Mouse (Mus musculus) heart, adult 2 months (tissue): ENCODE data around the gene Lrig3. TPM values are rescaled to one million over a fixed set of nuclear protein-coding genes. Genes with fewer than 3 reads are reported as not detected.

Experiments
- DNase-seq, 2 experiments: peaks; one replicate each; pipeline ENCODE4 v3.0.0; 2021
- H3K27ac ChIP-seq: fragments of 200-600 bp; 2 replicates; pipeline ENCODE4 v1.8.1; 2022
- H3K27me3 ChIP-seq: fragments of 200-500 bp; 2 replicates; pipeline ENCODE4 v1.6.1; 2012; ENCODE audit warnings: mild to moderate bottlenecking, low read length, inconsistent platforms, mixed read lengths; ENCODE audit not compliant: control insufficient read depth, insufficient read depth
- H3K36me3 ChIP-seq: fragments of 200-500 bp; 2 replicates; pipeline ENCODE4 v1.6.1; 2012; ENCODE audit warnings: low read length, inconsistent platforms; ENCODE audit not compliant: control insufficient read depth, insufficient read depth
- H3K4me1 ChIP-seq: fragments of 200-500 bp; 2 replicates; pipeline ENCODE4 v1.6.1; 2011; ENCODE audit warnings: low read length; ENCODE audit not compliant: control insufficient read depth, insufficient read depth
- H3K4me3 ChIP-seq: fragments of 200-600 bp; 2 replicates; pipeline ENCODE4 v1.8.1; 2022
- H3K79me2 ChIP-seq: fragments of 200-500 bp; replicated peaks from 2 replicates; pipeline ENCODE4 v1.6.1; 2012; ENCODE audit warnings: mild to moderate bottlenecking, inconsistent platforms, low read length, moderate library complexity, mixed read lengths; ENCODE audit not compliant: control insufficient read depth, insufficient read depth
- H3K9ac ChIP-seq: fragments of 200-500 bp; 2 replicates; pipeline ENCODE4 v1.6.1; 2012; ENCODE audit warnings: low read depth, mild to moderate bottlenecking, control low read depth, inconsistent platforms, low read length, mixed read lengths
- CTCF ChIP-seq: fragments of 200-600 bp; IDR thresholded peaks from 2 replicates; pipeline ENCODE4 v1.8.1; 2022; ENCODE audit warnings: antibody characterized with exemption, mild to moderate bottlenecking, moderate library complexity
- EP300 ChIP-seq: fragments of 200-500 bp; IDR thresholded peaks from 2 replicates; pipeline ENCODE4 v1.6.1; 2011; ENCODE audit warnings: low read depth, low read length, control low read depth; ENCODE audit not compliant: insufficient read depth
- POLR2A ChIP-seq: fragments of 200-500 bp; IDR thresholded peaks from 2 replicates; pipeline ENCODE4 v1.6.1; 2011; ENCODE audit warnings: mild to moderate bottlenecking, low read depth, low read length, control low read depth; ENCODE audit not compliant: insufficient read depth
- WGBS: fragments of 180-500 bp; shearing (Covaris S2); methylation state at CpG from one replicate; pipeline ENCODE4 v1.1.7; 2018; 5-methylcytosine and 5-hydroxymethylcytosine counted together
- intact Hi-C: fragments of 180-260 bp; cut with DNase I; formaldehyde crosslinking; loops from one replicate; pipeline ENCODE4 v1.15.1; 2025
- polyA plus RNA-seq: library from polyadenylated mRNA; depleted of rRNA; stranded (reverse); fragments of >200 nt; gene quantifications from 2 replicates; pipeline ENCODE4 v1.2.3, GENCODE M21; 2012
- total RNA-seq, 2 experiments: library from RNA; stranded (reverse); gene quantifications; 2 replicates each; pipeline ENCODE4 v1.2.3; 2021

Lrig3 gene
- total and polyA plus RNA-seq, 3 experiments, result 1.3 to 2.2 (median 1.4) TPM

GRCm38 (mm10) chr10:125990394-125990793 lies 24.4 kb downstream of the Lrig3 start:
- Histone ChIP-seq H3K36me3 (no peaks in the 10 kb centered on the region), H3K4me3 (no peak overlapping the region), H3K27me3 (no peaks in the 10 kb centered on the region), H3K9ac (no peak overlapping the region), H3K27ac (no peak overlapping the region), H3K79me2 (no peaks in the 10 kb centered on the region), H3K4me1 (peaks cover 1% of the 10 kb centered on the region; the same call in 1 of the 2 replicates)
- intact Hi-C loops, result loop anchor here (10.0 kb wide), 1 partner anchor 266 kb away; no protein-coding TSS in a partner anchor
- TF ChIP-seq EP300, result no peak
- no peak for TF ChIP-seq CTCF
- no peak for TF ChIP-seq POLR2A
- no peak for DNase-seq
- whole genome bisulfite sequencing, result 74% methylated on average over 5 of the region's 5 CpGs

- Histone ChIP-seq H3K4me1 (peaks cover 1% of the 10 kb centered on the region; the same call in 1 of the 2 replicates), H3K79me2 (no peaks in the 10 kb centered on the region), H3K4me3 (no peak overlapping the region), H3K36me3 (no peaks in the 10 kb centered on the region), H3K27ac (no peak overlapping the region), H3K27me3 (no peaks in the 10 kb centered on the region), H3K9ac (no peak overlapping the region)
- intact Hi-C loops, result loop anchor here (10.0 kb wide), 1 partner anchor 267 kb away; no protein-coding TSS in a partner anchor
- WGBS, result 91% methylated on average over 7 of the region's 7 CpGs
- TF ChIP-seq POLR2A, result no peak
- TF ChIP-seq EP300, result no peak
- TF ChIP-seq CTCF, result no peak
- no peak for DNase-seq
Observed at GRCm38 (mm10) chr10:125991819-125992218, 25.9 kb downstream of the Lrig3 start.

- no peaks in the 10 kb centered on the region for H3K27me3 ChIP-seq
- no peak for DNase-seq
- no peaks in the 10 kb centered on the region for H3K36me3 ChIP-seq
- no peak overlapping the region for H3K9ac ChIP-seq
- H3K27ac ChIP-seq, result no peak overlapping the region
- intact Hi-C loops, result loop anchor here (5.0 to 10.0 kb wide), 2 partner anchors 208 to 270 kb away; no protein-coding TSS in a partner anchor
- peaks cover 1% of the 10 kb centered on the region; the same call in 1 of the 2 replicates for H3K4me1 ChIP-seq
- 54% methylated on average over 1 of the region's 1 CpGs for WGBS
- H3K4me3 ChIP-seq, result no peak overlapping the region
- no peak for TF ChIP-seq POLR2A
- peak; percentile 73 for TF ChIP-seq CTCF
- H3K79me2 ChIP-seq, result no peaks in the 10 kb centered on the region
Observed at GRCm38 (mm10) chr10:125994855-125995254, 28.9 kb downstream of the Lrig3 start.

GRCm38 (mm10) chr10:125995701-125996100 lies 29.7 kb downstream of the Lrig3 start:
- intact Hi-C loops, result loop anchor here (5.0 to 10.0 kb wide), 2 partner anchors 208 to 271 kb away; no protein-coding TSS in a partner anchor
- Histone ChIP-seq H3K79me2 (no peaks in the 10 kb centered on the region), H3K27ac (no peak overlapping the region), H3K4me1 (peaks cover 1% of the 10 kb centered on the region; the same call in 1 of the 2 replicates), H3K27me3 (no peaks in the 10 kb centered on the region), H3K4me3 (no peak overlapping the region), H3K9ac (no peak overlapping the region), H3K36me3 (no peaks in the 10 kb centered on the region)
- no peak for TF ChIP-seq POLR2A
- no peak for TF ChIP-seq EP300
- no peak for TF ChIP-seq CTCF
- DNase-seq, result no peak
- WGBS, result 93% methylated on average over 6 of the region's 6 CpGs

- Histone ChIP-seq H3K9ac (no peak overlapping the region), H3K79me2 (no peaks in the 10 kb centered on the region), H3K36me3 (no peaks in the 10 kb centered on the region), H3K4me1 (peaks cover 1% of the 10 kb centered on the region; the same call in 1 of the 2 replicates), H3K27me3 (no peaks in the 10 kb centered on the region), H3K27ac (no peak overlapping the region), H3K4me3 (no peak overlapping the region)
- DNase-seq, result no peak
- 71% methylated on average over 9 of the region's 9 CpGs for WGBS
- intact Hi-C loops, result loop anchor here (5.0 to 10.0 kb wide), 2 partner anchors 210 to 272 kb away; no protein-coding TSS in a partner anchor
- TF ChIP-seq POLR2A, result no peak
- TF ChIP-seq CTCF, result no peak
- no peak for TF ChIP-seq EP300
Observed at GRCm38 (mm10) chr10:125996989-125997388, 31.0 kb downstream of the Lrig3 start.

GRCm38 (mm10) chr10:125999561-125999960 lies 33.6 kb downstream of the Lrig3 start:
- Histone ChIP-seq H3K9ac (no peak overlapping the region), H3K27me3 (no peaks in the 10 kb centered on the region), H3K27ac (no peak overlapping the region), H3K4me3 (no peak overlapping the region), H3K4me1 (peaks cover 1% of the 10 kb centered on the region; the same call in 1 of the 2 replicates), H3K79me2 (no peaks in the 10 kb centered on the region), H3K36me3 (no peaks in the 10 kb centered on the region)
- TF ChIP-seq POLR2A (no peak), CTCF (no peak), EP300 (no peak)
- DNase-seq, result no peak
- intact Hi-C loops, result loop anchor here (5.0 to 10.0 kb wide), 2 partner anchors 212 to 275 kb away; no protein-coding TSS in a partner anchor
- WGBS, result 78% methylated on average over 6 of the region's 6 CpGs
